Mouse (Mus musculus) induced T-regulatory cell, adult 2 months (primary cell): Measurements from ENCODE around the gene Car9.
"Not testable (repeated sequence)": the region's sequence is repeated elsewhere in the genome, so short reads cannot be mapped to it uniquely, and the experiment has no call there.

Experiments used
- DNase-seq: peaks from one replicate; pipeline ENCODE4 v3.0.0-alpha.2; 2012; ENCODE audit warnings: low read depth

Gene Car9

DNA sequence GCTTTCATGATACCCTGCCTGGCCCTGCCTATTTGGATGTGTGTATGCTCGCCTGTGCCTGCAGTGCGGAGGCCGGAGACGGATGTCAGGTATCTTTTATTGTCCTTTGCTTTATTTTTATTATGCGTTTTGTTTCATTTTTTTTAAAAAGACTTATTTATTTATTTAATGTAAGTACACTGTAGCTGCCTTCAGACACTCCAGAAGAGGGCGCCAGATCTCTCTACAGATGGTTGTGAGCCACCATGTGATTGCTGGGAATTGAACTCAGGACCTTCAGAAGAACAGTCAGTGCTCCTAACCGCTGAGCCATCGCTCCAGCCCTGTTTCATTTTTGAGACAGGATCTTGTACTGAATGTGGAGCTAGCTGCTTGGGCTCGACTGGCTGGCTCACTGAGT is 21.7 kb downstream of the Car9 start:
- DNase-seq: peak; percentile 62

DNA sequence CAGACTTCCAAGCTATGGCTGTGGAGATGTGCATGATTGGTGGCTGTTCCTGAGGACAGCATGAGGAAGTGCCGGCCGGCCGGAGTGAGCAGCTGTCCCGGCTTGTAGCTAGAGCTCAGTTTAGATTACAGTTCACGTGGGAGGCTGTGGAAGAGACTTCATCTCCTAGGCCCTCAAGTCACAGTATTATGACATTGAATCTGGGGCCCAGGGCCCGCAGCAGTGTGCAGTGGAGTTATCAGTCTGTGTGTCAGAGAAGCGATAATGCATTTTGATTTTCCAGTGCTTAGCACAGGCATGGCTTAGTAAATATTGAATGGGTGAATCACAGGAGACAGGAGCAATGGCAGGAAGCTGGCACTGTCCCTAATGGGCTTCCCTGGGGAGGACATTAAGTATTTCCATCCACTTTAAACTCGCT is 23.3 kb downstream of the Car9 start:
- no peak for DNase-seq

DNA sequence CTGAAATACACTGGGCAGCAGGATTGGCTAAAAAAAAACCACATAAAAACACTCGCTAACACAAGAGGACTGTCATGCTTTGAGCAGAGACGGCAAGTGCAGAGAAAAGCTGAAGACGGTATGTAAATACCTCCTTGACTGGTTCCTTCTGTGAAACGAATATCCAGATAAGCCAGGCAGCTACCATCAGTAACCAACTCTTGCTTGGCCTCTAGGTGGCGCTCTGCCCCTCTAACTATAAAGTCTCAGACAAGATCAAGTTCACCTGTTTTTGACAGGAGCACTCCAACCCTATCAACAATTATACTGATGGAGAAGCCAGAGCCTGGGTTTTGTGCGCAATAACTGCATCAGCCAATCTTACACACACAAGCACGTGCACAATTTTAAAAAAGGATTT is 23.8 kb downstream of the Car9 start:
- DNase-seq: peak; percentile 89

DNA sequence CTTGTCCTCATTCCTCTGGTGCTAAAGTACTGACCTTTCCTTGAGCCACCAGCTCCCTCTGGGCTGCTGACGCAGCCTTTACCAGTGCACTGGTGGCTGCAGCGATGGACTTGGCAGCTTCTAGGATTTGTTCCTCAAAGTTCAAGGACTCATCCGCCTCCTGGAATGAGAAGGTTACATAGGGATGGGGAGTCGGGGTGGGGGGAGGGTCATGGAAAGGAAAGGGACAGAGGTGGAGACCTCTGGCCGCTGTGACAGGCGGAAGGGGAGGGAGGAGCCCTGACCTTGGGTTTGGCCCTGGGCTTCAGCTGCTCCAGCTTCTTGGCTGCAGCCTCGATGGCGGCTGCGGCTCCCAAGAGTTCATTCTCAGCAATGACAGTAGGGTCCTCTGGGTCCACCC is 26.5 kb downstream of the Car9 start:
- no peak for DNase-seq

DNA sequence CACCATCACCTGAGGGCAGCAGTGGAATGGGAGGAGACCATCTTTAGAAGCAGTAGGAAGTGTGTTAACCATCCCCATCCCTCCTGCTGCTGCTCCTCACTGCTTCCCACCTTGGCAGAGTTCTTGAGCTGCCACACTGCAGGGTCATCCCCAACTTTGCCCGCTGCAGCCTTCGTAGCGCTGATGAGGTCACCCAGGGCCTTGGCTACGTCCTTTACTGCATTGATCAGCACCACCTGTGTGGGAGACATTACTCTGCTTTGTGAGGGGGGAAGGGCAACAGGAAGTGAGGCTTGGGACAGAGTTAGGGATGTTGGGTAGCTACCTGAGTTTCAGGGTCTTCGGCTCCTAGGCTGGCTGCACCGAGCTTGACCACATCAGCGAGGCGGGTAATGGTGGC is 28.9 kb downstream of the Car9 start:
- no peak for DNase-seq

DNA sequence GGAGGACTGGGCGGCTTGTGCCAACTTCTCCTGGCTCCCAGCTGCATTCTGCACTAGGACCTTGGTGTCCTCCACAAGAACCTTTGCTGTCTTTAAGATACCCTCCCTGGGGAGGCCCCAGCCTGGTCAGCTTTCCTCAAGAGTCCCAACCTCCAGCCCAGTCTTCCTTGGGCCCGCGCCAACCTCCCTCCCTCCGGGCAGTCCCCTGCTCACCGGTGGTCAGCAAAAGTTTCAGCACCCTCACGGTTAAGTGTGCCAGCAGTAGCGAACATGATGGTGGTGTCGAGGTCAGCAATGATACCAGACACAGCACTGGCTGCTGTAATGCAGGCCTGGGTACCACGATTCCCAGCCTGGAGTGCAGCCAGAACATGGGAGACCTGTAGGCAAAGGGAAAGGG is 29.3 kb downstream of the Car9 start:
- no peak for DNase-seq

DNA sequence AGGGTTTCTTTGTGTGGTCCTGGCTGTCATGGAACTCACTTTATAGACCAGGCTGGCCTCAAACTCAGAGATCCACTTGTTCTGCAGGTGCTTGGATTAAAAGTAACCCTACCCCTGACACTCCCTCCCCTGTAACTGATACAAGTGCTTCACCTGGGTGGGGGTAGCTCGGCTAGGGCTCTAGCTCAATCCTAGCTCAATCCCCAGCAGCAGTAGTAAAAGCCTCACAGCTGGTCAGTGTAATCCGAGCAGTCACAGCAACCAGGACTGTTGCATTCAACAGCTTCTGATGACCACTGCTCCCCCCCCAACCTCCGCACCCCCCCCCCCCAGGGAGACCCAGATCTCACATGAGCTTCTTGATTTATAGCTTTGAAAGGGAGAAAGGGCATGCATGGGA is 35.3 kb downstream of the Car9 start:
- DNase-seq: no peak

DNA sequence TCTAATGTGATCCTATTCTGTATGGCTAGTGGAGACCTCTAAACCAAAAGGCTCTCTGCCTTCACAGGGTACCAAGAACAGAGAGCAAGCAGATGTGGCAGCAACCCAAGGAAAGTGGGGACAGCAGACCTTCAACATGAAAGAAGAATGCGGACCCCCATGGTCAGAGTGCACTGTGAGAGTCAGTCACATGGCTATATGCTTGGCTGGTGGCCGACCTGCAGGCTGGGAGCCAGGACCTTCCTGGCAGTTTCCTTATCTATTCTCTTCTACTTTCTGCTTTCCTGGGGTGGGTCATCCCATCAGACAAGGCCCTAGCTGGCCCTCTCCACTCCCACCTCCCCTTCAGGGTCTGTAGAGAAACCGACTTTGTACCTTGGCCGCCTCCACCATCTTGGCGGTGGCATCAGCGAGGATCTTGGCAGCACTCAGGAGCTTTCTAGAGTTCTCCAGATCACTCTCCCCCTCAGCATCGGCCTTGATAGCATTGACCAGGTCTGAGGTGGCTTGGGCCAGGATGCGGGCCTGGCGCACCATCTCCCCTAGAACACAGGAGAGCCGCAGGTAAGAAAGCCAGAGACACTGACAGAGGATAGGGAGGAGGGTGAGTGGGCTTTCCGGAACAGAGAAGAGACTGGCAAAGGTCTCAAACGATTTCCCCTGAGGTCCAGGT is 39.7 kb downstream of the Car9 start:
- DNase-seq: no peak

DNA sequence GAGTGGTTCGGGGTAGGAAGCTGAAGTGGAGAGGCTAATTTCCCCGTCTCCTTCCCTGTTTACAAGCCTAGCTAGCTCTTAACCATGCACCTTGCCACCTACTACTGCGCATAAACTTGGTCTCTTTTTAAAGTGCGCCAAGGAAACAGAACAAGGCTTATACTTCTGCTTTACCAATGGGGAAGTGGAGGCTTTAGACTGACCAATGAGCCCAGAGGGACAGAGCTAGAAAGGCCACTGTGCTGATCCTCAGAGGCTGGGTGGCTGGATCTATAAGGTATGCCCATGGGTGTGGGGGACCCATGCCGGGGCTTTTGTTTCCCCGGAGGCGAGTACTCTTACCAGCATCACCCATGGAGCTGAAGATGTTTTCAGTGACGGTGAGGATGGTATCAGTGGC is 40.4 kb downstream of the Car9 start:
- DNase-seq: no peak

DNA sequence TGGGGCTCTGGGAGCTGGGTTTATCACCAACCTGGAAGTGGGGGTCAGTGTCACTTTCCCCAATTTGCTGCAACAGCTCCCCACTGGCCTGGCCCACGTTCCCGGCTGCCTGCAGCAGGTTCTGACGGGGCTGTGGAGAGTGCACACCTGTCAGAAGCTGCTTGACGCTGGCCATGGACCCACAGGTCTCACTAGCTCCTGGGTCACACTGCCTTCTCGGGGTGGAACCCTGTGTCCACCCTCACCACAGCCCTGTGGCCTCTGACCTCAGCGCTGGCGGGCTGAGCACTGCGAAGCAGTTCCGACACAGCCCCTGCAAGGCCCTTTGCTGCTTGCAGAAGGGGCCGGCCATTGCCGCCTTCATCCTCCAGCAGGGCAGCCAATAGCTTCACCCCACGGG is 42.3 kb downstream of the Car9 start:
- no peak for DNase-seq

DNA sequence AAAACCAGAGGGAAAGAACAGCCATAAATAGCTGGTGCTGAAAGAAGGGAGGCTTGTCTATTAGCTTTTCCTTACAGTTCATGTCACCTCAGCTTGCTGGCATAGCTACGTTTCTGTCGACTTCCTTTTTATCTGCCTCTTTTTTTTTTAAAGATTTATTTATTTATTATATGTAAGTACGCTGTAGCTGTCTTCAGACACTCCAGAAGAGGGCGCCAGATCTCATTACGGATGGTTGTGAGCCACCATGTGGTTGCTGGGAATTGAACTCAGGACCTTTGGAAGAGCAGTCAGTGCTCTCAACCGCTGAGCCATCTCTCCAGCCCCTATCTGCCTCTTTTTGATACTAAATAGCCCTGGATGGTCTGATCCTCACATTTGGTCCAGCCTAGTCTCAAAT is 45.1 kb downstream of the Car9 start:
- DNase-seq: not testable (repeated sequence)

DNA sequence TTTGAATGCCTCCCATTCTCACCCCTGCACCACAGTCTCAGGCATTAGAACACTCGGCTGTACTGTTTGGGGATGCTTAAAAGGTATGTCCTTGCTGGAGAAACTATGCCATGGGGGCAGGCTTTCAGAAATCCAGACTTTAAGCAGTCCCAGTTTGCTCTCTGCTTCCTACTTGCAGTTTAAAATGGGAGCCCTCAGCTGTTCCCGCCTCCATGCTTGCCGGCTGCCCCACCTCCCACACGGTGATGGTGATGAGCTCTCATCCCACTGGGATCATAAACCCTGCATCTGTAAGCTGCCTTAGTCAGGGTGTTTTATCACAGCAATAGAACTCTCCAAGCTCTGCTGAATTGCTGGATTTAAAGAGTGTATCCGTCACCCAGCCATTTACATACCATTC is 45.7 kb downstream of the Car9 start:
- no peak for DNase-seq

DNA sequence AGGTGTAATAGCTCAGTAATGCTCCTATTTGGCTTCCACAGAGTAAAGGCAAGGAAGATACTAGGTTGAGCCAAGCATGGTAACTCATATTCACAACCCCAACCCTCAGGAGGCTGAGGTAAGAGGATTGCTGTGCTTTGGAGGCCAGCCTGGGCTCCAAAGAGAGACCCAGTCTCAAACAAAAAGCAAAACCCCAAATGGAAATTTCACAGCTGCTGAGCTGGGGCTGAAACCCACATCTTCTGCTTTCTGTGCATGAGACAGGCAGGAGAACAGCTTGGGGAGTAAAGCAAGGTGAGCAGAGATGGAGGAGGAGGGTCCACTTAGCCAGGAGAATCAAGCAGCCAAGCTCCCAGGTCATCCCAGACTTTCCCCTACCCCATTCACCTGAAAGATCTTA is 47.1 kb downstream of the Car9 start:
- DNase-seq: no peak

DNA sequence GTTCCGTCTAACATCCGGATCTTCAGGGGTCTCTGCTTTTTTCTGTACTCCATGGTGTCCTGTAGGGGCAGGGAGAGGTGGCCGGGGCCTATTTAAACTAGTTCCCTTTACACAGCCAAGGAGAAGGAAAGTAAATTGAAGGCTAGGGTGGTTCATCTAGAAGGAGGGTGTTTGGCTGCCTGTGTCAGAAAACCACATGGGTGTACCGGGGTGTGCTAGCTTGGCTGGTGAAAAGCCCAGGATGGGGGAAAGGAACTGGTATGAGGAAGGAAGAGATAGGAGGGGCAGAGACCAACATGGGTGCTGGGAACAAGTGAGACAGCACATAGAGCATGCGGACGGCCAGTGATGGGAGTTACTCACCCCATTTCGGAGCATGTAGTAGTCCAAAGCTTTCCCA is 49.2 kb downstream of the Car9 start:
- no peak for DNase-seq

DNA sequence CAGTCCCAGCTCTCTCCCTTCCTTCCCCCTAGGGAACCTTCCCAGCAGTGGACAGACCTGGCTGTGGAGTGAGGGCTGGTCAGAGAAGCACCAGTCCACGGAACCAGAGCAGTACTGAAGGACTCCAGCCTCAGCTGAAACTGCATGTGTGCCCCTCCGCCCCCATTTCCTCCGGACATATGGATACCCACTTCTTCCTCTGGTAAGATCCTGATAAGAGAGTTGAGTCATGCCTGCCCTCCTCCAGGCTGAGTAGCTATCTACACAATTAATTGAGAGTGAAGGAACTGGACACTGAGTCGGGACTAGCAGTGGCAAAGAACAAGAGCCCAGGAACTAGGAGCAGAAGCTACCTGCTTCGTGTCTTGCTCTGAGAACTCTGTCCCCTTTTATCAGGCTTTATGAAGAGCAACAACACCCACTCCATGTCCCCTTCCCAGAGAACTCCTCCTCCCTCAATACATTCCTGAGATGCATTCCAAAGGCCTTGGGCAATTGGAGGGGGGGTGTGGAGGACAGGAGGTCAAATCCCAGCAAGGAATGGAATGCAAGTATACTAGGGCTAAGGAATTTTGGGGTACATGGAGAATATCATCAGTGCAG is 51.4 kb downstream of the Car9 start:
- no peak for DNase-seq

DNA sequence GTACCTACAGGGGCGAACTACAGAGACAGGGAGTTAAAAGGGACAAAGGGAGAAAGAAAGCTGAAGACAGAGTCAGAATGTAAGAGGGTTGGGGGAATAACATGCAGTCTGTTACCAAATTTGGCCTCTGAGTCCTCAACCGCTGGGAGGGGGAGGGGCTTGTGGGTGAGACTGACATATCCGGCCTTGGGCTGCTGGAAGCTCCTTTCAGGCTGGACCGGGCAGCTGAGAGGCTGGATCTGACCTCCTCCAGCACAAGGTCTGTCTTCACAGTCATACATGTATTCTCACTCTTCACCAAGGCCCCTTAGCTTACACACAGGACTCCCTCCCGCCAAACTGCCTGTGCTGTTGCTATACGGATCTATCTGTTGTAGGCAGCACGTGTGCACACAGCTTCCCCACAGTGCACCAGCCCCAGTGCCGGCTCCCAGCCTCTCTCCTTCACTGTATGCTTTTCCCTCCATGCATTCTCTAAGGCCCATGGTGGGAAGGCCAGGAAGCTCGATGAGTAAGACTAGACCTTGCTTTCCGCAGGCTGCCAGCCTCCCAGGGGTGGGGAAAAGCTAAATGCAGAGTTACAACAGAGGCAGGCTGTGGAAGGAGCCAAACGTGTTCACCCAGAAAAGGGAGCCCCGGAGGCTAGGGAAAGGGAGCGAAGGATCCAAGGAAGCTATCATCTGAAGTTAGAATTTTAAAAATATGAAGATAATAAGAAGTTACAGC is 52.0 kb downstream of the Car9 start:
- peak; percentile 88 for DNase-seq

DNA sequence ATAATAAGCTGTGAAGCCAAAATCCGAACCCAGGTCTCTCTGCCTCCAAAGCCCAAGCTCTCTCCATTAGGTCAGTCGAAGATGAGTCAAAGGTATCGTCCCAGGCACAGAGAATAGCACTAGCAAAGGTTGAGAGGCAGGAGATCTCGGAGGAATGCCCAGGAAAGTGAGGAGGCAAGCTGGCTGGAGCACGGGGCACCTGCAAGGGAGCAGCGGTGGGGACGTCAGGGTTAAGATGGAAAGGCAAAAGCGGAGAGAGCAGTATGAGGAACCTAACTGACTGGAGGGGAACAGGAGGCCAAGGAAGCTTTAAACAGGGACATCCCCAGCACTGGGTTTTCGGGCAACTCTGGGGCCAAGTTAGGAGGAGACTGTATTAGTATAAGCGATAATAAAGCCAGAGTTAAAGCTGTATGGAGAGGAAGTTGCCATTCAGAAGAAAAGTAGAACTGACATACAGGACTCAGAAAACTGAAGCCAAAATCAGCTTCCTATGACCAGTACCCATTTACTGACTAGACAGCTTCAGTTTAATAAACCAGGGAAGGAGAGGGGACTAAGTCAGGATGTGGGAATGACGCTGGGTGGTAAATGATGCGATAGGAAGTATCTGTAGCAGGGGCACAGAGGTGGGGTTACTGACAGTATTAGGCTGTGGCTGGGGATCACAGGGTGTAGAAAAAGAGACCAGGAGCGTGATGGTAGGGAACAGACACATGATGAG is 52.9 kb downstream of the Car9 start:
- DNase-seq: peak; percentile 36

DNA sequence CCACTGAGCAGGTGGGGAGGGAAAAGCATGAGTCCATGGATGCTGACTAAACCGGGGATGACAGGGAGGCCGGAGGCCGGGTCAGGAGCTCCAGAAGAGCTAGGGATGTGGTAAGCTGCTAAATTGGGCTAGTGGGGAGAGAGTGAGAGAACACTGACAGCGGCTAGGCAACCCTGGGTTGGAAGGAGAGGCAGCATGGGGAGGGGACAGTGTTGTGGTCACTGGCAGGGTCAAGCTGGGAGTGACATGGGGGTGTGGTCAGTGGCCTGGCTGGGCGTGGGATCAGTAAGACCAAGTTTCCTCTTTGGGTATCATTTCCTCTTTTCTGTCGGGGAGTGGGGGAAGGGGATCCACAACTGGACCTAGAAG is 53.5 kb downstream of the Car9 start:
- peak; percentile 20 for DNase-seq

DNA sequence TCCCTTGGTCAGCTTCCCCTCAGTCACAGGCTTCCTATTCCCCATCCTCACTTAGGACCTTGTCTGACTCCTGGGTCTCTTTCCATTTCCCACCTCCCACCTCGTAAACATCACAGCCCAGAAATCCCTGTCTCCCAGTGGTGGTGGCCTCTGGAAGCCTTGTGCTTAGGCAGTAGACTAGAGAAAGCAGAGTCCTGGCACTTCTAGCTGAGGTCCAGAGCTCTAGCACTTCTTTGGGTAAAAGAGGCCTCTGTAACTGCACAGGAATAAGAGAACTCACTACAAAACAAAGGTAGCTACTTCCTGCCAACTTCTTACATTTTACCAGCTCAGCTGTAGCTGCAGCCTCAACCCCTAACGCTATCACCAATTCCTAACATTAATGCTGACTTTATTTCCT is 54.2 kb downstream of the Car9 start:
- peak; percentile 52 for DNase-seq

DNA sequence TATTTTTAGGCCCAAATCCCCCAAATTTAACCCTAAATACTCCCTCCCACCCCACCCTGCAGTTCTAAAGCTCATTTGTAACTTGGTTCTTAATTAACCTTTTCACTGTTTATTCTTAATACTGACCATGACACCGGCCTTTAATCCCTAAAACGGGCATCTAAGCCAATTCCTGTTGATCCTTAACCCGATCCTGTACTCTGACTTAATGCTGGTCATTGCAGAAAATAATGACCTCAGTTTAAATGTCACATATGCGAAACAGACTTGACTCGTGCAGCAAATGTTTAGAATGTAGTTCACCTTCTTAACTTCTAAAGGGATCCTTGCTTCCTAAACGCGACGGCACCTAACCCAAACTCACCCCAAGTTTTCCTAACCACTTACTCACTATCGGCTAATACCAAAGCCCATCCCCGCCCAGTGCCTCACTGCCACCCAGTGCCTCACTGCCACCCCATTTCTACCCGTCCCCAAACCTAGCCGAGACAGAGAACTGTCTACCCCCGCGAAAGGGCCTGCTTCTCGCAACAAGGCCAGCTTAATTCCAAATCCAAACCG is 54.8 kb downstream of the Car9 start:
- no peak for DNase-seq

DNA sequence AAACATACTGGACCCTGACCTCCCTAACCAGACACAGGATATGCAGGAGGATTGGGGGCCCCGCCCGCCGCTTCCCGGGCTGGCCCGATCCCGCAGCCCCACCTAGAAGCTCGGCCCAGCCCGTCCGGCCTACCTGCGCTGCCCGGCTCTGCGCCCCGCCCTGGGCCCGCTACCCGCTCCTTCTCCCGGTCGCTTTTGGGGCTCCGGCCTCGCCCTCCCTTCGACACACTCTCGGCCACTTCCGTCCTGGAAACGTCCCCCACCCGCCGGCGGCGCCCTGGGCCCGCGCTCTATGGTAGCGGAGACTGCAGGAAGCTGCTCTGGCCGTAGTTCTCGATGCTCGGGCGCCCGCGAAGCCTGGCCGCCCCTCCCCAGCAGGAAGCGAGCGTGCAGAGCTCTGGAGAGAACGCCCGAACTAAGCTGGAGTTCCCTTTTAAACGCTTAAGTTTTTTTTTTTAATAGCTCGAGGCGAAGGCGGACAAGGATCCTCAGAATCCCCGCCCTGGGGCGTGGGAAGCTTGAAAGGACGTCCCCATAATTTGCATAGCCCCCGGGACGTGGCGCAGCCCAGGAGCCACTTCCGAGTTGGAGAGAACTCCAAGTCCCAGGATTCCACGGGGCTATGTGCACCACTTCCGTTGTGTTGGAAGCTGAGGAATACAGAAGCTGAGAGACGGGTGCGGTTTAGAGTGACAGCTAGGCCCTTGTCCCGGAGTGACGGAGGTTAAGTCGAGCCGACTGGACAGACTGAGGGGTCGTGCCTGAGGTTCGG is 55.4 kb downstream of the Car9 start, which contains the start of the genes Creb3 and Tln1:
Gene Creb3, plus strand, starts transcription at position 336 of the 772 bp plus-strand sequence.
Gene Tln1, minus strand, starts transcription at position 695 of the 772 bp plus-strand sequence.
- peak; percentile 97 for DNase-seq
